Mouse (Mus musculus) embryonic facial prominence, embryonic 12.5 days (tissue): ENCODE data around the gene Atp13a2. TPM values are rescaled to one million over a fixed set of nuclear protein-coding genes. Genes with fewer than 3 reads are reported as not detected.

Experiments
- ATAC-seq: fragments of 200-750 bp; cut with Nextera tagmentation; 2 replicates; pipeline ENCODE4 v1.8.0; 2017; ENCODE audit not compliant: insufficient number of reproducible peaks, insufficient read depth, low FRiP score, low TSS enrichment
- H3K27ac ChIP-seq: fragments of 300-500 bp; sonication (generic); 2 replicates; pipeline ENCODE4 v1.5.1; 2016; ENCODE audit warnings: mild to moderate bottlenecking
- H3K27me3 ChIP-seq: fragments of 300-500 bp; sonication (generic); 2 replicates; pipeline ENCODE4 v1.6.1; 2016; ENCODE audit warnings: mild to moderate bottlenecking, moderate library complexity
- H3K36me3 ChIP-seq: fragments of 300-500 bp; sonication (generic); 2 replicates; pipeline ENCODE4 v1.6.1; 2016; ENCODE audit warnings: mild to moderate bottlenecking
- H3K4me1 ChIP-seq: fragments of 300-500 bp; sonication (generic); 2 replicates; pipeline ENCODE4 v1.6.1; 2016
- H3K4me2 ChIP-seq: fragments of 300-500 bp; sonication (generic); replicated peaks from 2 replicates; pipeline ENCODE4 v1.6.1; 2016; ENCODE audit warnings: mild to moderate bottlenecking, moderate library complexity
- H3K4me3 ChIP-seq: fragments of 300-500 bp; sonication (generic); 2 replicates; pipeline ENCODE4 v1.5.1; 2016; ENCODE audit warnings: mild to moderate bottlenecking
- H3K9ac ChIP-seq: fragments of 300-500 bp; sonication (generic); 2 replicates; pipeline ENCODE4 v1.6.1; 2016; ENCODE audit warnings: mild to moderate bottlenecking, moderate library complexity
- H3K9me3 ChIP-seq: fragments of 300-500 bp; sonication (generic); 2 replicates; pipeline ENCODE4 v1.6.1; 2016; ENCODE audit warnings: mild to moderate bottlenecking, moderate library complexity
- WGBS: fragments of 180-500 bp; shearing (Covaris S2); methylation state at CpG from one replicate; pipeline ENCODE4 v1.1.7; 2016; 5-methylcytosine and 5-hydroxymethylcytosine counted together
- polyA plus RNA-seq: library from polyadenylated mRNA; unstranded; fragments of >200 nt; fragmentation: Nextera tagmentation; extraction: Ambion mirVana; gene quantifications from 2 replicates; pipeline ENCODE4 v1.2.1, GENCODE M21; 2016

Atp13a2 gene
- polyA plus RNA-seq, 1 experiment from 2014 or later, result 56.1 TPM

DNA sequence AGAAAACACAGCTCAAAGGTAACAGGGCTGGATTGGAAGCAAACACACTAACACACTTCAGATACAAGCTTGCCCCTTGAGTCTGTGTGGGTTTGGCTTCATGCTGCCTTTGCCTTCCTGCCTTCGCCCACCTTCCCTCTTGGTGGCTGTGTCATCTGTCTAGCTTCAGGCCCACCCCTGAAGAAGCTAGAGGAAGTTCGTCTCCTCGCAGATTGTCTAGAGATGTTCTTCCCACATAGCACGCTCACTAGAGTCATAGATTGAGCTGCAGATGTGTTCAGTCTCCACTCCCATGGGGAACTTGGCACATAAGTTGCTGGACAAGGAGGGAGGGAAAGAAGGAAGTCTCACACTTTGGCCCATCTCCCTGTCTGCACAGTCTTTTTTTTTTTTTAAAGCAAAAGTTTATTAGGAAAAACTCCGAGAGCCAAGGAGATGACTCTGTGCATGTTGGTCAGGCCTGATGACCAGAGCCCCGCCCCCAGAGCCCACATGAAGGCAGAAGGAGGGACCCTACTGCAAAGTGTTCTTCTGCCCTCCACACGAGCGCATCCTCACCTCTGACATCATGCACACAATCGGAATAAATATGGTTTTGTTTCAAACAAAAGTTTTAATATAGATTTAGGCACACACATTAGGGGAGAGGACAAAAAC, 22.6 kb upstream of the Atp13a2 start:
- Histone ChIP-seq H3K36me3 (peaks cover 31% of the 10 kb centered on the region), H3K27ac (no peak overlapping the region), H3K9me3 (no peaks in the 10 kb centered on the region), H3K4me2 (no peak overlapping the region), H3K4me3 (no peak overlapping the region), H3K4me1 (peaks cover 12% of the 10 kb centered on the region; the same call in 1 of the 2 replicates), H3K27me3 (no peaks in the 10 kb centered on the region), H3K9ac (no peak overlapping the region)
- 81% methylated on average over 9 of the region's 9 CpGs for WGBS
- no peak for ATAC-seq

DNA sequence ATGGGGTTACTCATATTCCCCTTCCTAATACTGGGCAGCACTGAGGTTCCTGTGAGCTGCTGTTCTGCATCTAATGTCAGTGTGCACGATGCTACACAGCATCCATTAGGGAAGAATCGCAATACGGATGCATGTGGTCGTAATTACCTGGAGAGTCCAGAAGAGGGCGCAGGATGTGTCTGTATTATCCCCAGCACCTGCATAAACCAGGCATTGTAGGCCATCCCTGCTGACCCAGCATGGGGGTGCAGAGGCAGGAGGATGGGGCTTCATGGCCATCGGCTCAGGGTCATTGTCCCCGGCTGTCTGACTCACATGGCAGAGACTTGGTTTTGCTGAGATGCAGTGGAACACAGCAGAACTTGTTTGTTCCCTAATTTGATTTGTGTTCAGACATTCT, 22.1 kb upstream of the Atp13a2 start:
- WGBS, result 20% methylated on average over 7 of the region's 7 CpGs
- no peak overlapping the region for H3K27ac ChIP-seq
- H3K4me1 ChIP-seq, result peaks cover 12% of the 10 kb centered on the region; the same call in 1 of the 2 replicates
- no peak overlapping the region for H3K4me2 ChIP-seq
- no peaks in the 10 kb centered on the region for H3K9me3 ChIP-seq
- peaks cover 36% of the 10 kb centered on the region for H3K36me3 ChIP-seq
- no peaks in the 10 kb centered on the region for H3K27me3 ChIP-seq
- no peak overlapping the region for H3K9ac ChIP-seq
- ATAC-seq, result no peak
- no peak overlapping the region for H3K4me3 ChIP-seq

GRCm38 (mm10) chr4:140967386-140968159, 19.1 kb upstream of the Atp13a2 start:
- no peaks in the 10 kb centered on the region for H3K9me3 ChIP-seq
- H3K4me3 ChIP-seq, result no peak overlapping the region
- peaks cover 5% of the 10 kb centered on the region; the same call in 1 of the 2 replicates for H3K4me1 ChIP-seq
- H3K4me2 ChIP-seq, result no peak overlapping the region
- H3K9ac ChIP-seq, result no peak overlapping the region; the same call in 1 of the 2 replicates
- H3K36me3 ChIP-seq, result peaks cover 65% of the 10 kb centered on the region
- H3K27ac ChIP-seq, result no peak overlapping the region
- WGBS, result 79% methylated on average over 11 of the region's 11 CpGs
- ATAC-seq, result no peak
- H3K27me3 ChIP-seq, result no peaks in the 10 kb centered on the region

- no peaks in the 10 kb centered on the region for H3K9me3 ChIP-seq
- no peaks in the 10 kb centered on the region for H3K27me3 ChIP-seq
- no peak overlapping the region for H3K9ac ChIP-seq
- H3K36me3 ChIP-seq, result peaks cover 97% of the 10 kb centered on the region
- H3K27ac ChIP-seq, result no peak overlapping the region
- ATAC-seq, result no peak
- H3K4me3 ChIP-seq, result no peak overlapping the region
- WGBS, result 87% methylated on average over 13 of the region's 13 CpGs
- H3K4me1 ChIP-seq, result no peaks in the 10 kb centered on the region
- H3K4me2 ChIP-seq, result no peak overlapping the region
Observed at GRCm38 (mm10) chr4:140971691-140972090, 15.0 kb upstream of the Atp13a2 start.

DNA sequence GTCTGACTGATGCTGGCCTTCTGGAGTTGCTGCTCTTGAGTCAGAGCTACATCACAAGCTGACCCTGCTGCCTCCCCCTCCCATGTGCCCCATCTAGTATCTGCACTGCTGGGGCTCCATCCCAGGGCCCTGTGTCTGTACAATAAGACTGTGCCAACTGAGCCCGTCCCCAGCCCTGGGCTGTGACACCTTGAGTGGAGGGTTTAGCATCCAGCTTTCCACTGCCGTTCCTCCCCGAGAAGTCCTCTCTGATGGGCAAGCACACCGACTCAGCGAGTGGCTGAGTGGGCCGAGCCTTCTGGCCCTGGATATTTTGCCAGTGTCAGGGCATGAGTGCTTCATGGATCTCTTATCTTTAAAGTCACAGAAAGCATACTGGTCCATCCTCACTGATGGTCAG, 12.3 kb upstream of the Atp13a2 start:
- Histone ChIP-seq H3K27me3 (no peaks in the 10 kb centered on the region), H3K9me3 (no peaks in the 10 kb centered on the region), H3K4me3 (no peak overlapping the region), H3K36me3 (peaks cover 97% of the 10 kb centered on the region), H3K9ac (no peak overlapping the region), H3K4me1 (no peaks in the 10 kb centered on the region), H3K27ac (no peak overlapping the region), H3K4me2 (no peak overlapping the region)
- no peak for ATAC-seq
- 95% methylated on average over 6 of the region's 6 CpGs for WGBS

DNA sequence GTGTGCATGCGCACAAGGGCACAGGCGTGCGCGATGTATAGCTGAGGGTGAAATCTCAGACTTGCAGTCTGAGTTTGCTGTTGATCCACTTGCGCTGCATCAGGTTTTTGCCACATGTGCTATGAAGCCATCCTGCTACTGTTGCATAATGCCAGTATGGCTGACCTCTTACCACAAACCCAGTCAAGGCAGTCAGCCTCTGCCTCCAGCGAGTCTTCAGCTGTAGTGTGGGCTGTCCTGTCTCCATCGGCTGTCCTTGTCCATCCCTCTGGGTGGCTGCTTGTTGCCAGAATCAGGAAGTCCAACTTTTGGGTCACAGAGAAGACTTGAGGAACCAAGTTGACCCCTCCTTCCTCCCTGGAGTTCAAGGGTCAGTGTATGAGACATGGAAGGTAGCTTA, 11.3 kb upstream of the Atp13a2 start:
- ATAC-seq, result no peak
- no peaks in the 10 kb centered on the region for H3K27me3 ChIP-seq
- H3K27ac ChIP-seq, result no peak overlapping the region
- no peaks in the 10 kb centered on the region for H3K9me3 ChIP-seq
- no peak overlapping the region for H3K4me2 ChIP-seq
- H3K9ac ChIP-seq, result no peak overlapping the region
- 91% methylated on average over 7 of the region's 7 CpGs for WGBS
- H3K36me3 ChIP-seq, result peaks cover 94% of the 10 kb centered on the region
- no peak overlapping the region for H3K4me3 ChIP-seq
- no peaks in the 10 kb centered on the region for H3K4me1 ChIP-seq

GRCm38 (mm10) chr4:140977278-140977677, 9.4 kb upstream of the Atp13a2 start:
- Histone ChIP-seq H3K4me3 (no peak overlapping the region), H3K9ac (no peak overlapping the region), H3K27ac (no peak overlapping the region), H3K4me2 (no peak overlapping the region), H3K4me1 (no peaks in the 10 kb centered on the region), H3K36me3 (peaks cover 76% of the 10 kb centered on the region), H3K27me3 (no peaks in the 10 kb centered on the region), H3K9me3 (0 out of 2 replicates have a peak, but pooled peaks cover 5% of the 10 kb centered on the region)
- ATAC-seq, result no peak
- 87% methylated on average over 10 of the region's 10 CpGs for WGBS

DNA sequence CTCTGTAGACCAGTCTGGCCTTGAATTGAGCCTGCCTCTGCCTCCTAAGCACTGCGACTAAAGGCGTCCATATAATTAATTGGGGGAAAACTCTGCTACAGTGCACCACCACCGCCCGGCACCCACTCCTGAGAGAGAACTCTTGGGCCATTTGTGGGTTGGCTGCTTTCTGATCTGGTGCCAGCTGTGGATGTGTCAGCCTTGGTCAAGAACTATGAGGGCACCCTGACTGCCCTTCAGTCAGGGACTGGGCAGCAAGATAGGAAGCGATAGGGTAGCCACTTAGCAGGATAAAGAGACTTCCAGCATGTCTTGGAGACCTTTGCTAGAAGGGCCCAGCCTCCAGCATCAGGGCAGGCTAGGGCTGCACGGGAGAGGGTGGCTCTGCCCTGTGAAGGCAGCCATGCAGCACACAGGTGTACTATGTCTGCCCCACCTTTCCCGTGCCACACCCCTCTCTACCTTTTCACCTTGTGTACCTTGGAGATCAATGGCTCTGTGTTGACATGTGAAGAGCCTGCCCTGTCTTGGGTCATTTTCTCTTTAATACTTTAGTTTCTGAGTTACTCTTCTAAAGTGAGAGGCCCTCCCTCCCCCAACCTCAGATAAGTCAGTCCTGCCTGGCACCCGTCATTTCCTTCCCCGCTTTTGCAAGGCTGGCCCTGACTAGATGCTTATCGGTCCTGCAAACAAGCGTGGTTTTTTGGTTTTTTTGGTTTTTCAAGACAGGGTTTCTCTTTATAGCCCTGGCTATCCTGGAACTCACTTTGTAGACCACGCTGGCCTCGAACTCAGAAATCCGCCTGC, 8.6 kb upstream of the Atp13a2 start:
- Histone ChIP-seq H3K4me1 (peaks cover 3% of the 10 kb centered on the region), H3K9me3 (0 out of 2 replicates have a peak, but pooled peaks cover 5% of the 10 kb centered on the region), H3K27me3 (no peaks in the 10 kb centered on the region), H3K4me2 (no peak overlapping the region), H3K9ac (no peak overlapping the region), H3K36me3 (peaks cover 68% of the 10 kb centered on the region), H3K27ac (no peak overlapping the region), H3K4me3 (no peak overlapping the region)
- 92% methylated on average over 14 of the region's 14 CpGs for WGBS
- ATAC-seq, result no peak

DNA sequence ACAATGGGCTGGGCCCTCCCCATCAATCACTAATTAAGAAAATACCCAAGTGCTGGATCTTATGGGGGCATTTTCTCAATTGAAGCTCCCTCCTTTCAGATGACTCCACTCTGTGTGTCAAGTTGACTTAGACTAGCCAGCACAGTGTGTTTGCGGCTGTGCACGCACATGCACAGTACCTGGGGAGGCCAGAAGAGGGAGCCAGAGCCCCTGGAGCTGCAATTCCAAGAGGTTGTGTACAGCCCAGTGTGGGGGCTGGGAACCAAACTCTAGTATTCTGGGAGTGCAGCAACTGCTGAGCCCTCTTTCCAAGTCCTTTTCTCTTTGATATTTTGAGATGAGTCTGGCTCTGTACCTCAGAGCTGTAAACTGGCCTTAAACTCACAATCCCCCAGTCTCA, 5.1 kb upstream of the Atp13a2 start:
- Histone ChIP-seq H3K27ac (no peak overlapping the region), H3K4me2 (no peak overlapping the region), H3K27me3 (no peaks in the 10 kb centered on the region), H3K9ac (no peak overlapping the region), H3K36me3 (peaks cover 33% of the 10 kb centered on the region), H3K4me1 (peaks cover 11% of the 10 kb centered on the region), H3K9me3 (0 out of 2 replicates have a peak, but pooled peaks cover 5% of the 10 kb centered on the region), H3K4me3 (no peak overlapping the region)
- 95% methylated on average over 2 of the region's 2 CpGs for WGBS
- ATAC-seq, result no peak

DNA sequence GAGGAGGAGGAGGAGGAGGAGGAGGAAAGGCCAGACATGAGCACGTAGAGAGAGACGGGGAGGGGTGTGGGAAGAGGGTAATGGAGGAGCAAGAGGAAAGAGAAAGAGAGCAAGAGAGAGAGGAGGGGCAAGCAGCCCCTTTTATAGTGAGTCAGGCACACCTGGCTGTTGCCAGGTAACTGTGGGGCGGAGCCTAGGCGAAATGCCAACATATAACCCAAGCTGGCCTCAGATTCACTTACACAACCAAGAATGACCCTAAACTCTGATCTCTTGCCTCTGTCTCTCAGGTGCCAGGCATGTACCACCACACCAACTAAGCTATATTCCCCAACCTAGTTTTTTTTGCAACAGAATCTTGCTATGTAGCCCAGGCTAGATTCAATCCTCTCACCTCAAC, 3.9 kb upstream of the Atp13a2 start:
- no peak overlapping the region for H3K9ac ChIP-seq
- peak overlapping the region; percentile 52 for H3K27ac ChIP-seq
- no peak for ATAC-seq
- peaks cover 16% of the 10 kb centered on the region for H3K4me1 ChIP-seq
- 0 out of 2 replicates have a peak, but pooled peaks cover 5% of the 10 kb centered on the region for H3K9me3 ChIP-seq
- no peaks in the 10 kb centered on the region for H3K27me3 ChIP-seq
- H3K36me3 ChIP-seq, result peaks cover 20% of the 10 kb centered on the region
- H3K4me3 ChIP-seq, result no peak overlapping the region
- H3K4me2 ChIP-seq, result no peak overlapping the region
- 77% methylated on average over 3 of the region's 4 CpGs for WGBS

- H3K27ac ChIP-seq, result peak overlapping the region; percentile 52
- H3K4me2 ChIP-seq, result no peak overlapping the region
- H3K9me3 ChIP-seq, result 0 out of 2 replicates have a peak, but pooled peaks cover 5% of the 10 kb centered on the region
- 6% methylated on average over 9 of the region's 9 CpGs for WGBS
- H3K36me3 ChIP-seq, result peaks cover 16% of the 10 kb centered on the region
- ATAC-seq, result no peak
- H3K9ac ChIP-seq, result no peak overlapping the region
- no peaks in the 10 kb centered on the region for H3K27me3 ChIP-seq
- no peak overlapping the region for H3K4me3 ChIP-seq
- peaks cover 20% of the 10 kb centered on the region for H3K4me1 ChIP-seq
Observed at GRCm38 (mm10) chr4:140983442-140983841, 3.2 kb upstream of the Atp13a2 start.
